Mouse (Mus musculus) forebrain, embryonic 15.5 days (tissue): Measurements from ENCODE around the gene Slc45a3. TPM values are rescaled to one million over a fixed set of nuclear protein-coding genes. Genes with fewer than 3 reads are reported as not detected.
A peak's percentile ranks its signal among the peaks of the same experiment; 100 is the strongest.

Experiments
- ATAC-seq: fragments of 200-750 bp; cut with Nextera tagmentation; replicated peaks from 2 replicates; pipeline ENCODE4 v1.8.0; 2017; ENCODE audit warnings: mild to moderate bottlenecking, moderate TSS enrichment, moderate library complexity
- H3K27ac ChIP-seq: fragments of 300-500 bp; sonication (generic); replicated peaks from 2 replicates; pipeline ENCODE4 v1.5.1; 2015; ENCODE audit warnings: mild to moderate bottlenecking, inconsistent platforms
- H3K27me3 ChIP-seq: fragments of 300-500 bp; sonication (generic); 2 replicates; pipeline ENCODE4 v1.6.1; 2015; ENCODE audit warnings: inconsistent platforms
- H3K36me3 ChIP-seq: fragments of 300-500 bp; sonication (generic); 2 replicates; pipeline ENCODE4 v1.6.1; 2015; ENCODE audit warnings: mild to moderate bottlenecking, inconsistent platforms
- H3K4me1 ChIP-seq: fragments of 300-500 bp; sonication (generic); 2 replicates; pipeline ENCODE4 v1.6.1; 2015; ENCODE audit warnings: inconsistent platforms
- H3K4me2 ChIP-seq: fragments of 300-500 bp; sonication (generic); replicated peaks from 2 replicates; pipeline ENCODE4 v1.6.1; 2015; ENCODE audit warnings: mild to moderate bottlenecking, inconsistent platforms
- H3K4me3 ChIP-seq: fragments of 300-500 bp; sonication (generic); 2 replicates; pipeline ENCODE4 v1.5.1; 2015; ENCODE audit warnings: mild to moderate bottlenecking, inconsistent platforms
- H3K9ac ChIP-seq: fragments of 300-500 bp; sonication (generic); replicated peaks from 2 replicates; pipeline ENCODE4 v1.6.1; 2015; ENCODE audit warnings: mild to moderate bottlenecking, inconsistent platforms
- H3K9me3 ChIP-seq: fragments of 300-500 bp; sonication (generic); 2 replicates; pipeline ENCODE4 v1.6.1; 2016; ENCODE audit warnings: inconsistent platforms
- WGBS: fragments of 180-500 bp; shearing (Covaris S2); methylation state at CpG from one replicate; pipeline ENCODE4 v1.1.7; 2015; ENCODE audit warnings: mixed read lengths; 5-methylcytosine and 5-hydroxymethylcytosine counted together
- polyA plus RNA-seq: library from polyadenylated mRNA; unstranded; fragments of >200 nt; fragmentation: Nextera tagmentation; extraction: Ambion mirVana; gene quantifications from 2 replicates; pipeline ENCODE4 v1.2.1, GENCODE M21; 2015

Gene Slc45a3
- 1.8 and 2.4 TPM in 2 replicates for polyA plus RNA-seq

- H3K27me3 ChIP-seq = peaks cover 19% of the 10 kb centered on the region; the same call in 1 of the 2 replicates
- H3K9me3 ChIP-seq = no peaks in the 10 kb centered on the region
- peaks cover 13% of the 10 kb centered on the region for H3K4me1 ChIP-seq
- H3K9ac ChIP-seq = peak within 1 kb of the TSS; percentile 64
- peak; percentile 63 for ATAC-seq
- no peak within 1 kb of the TSS for H3K27ac ChIP-seq
- H3K4me2 ChIP-seq = peak within 1 kb of the TSS; percentile 95
- peak within 1 kb of the TSS; percentile 90 for H3K4me3 ChIP-seq
- H3K36me3 ChIP-seq = no peaks in the 10 kb centered on the region
- 0% methylated on average over 33 of the region's 35 CpGs for WGBS
Observed at GRCm38 (mm10) chr1:131962606-131963084, at the start of gene Slc45a3. TSS of gene Slc45a3 (plus strand) at chr1:131962967.

DNA sequence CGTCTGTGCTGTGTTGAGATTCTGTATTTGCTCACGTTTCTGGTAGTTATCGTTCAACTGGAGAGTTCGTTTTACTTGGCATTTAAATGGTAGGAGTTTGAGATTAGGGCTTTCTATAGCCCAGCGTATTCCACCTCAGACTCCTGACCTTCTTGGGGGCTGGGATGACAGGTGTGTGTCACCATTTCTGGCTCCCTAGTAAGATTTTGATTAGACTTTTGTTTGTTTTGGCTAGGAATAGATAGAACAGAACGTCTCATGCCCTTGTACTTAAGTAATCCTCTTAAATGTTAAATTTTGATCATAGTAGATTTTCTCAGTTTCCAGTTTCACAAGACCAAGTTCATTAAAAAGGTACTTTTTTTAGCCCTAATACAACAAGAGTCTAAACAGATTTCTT is 45.1 kb upstream of the Slc45a3 start:
- H3K36me3 ChIP-seq = peaks cover 22% of the 10 kb centered on the region
- no peak overlapping the region for H3K4me3 ChIP-seq
- no peak overlapping the region for H3K4me2 ChIP-seq
- H3K27me3 ChIP-seq = no peaks in the 10 kb centered on the region
- 64% methylated on average over 6 of the region's 6 CpGs for WGBS
- H3K4me1 ChIP-seq = peaks cover 7% of the 10 kb centered on the region
- H3K9ac ChIP-seq = no peak overlapping the region
- ATAC-seq = no peak
- no peaks in the 10 kb centered on the region for H3K9me3 ChIP-seq
- H3K27ac ChIP-seq = no peak overlapping the region

- H3K27me3 ChIP-seq = no peaks in the 10 kb centered on the region
- no peak for ATAC-seq
- WGBS = 99% methylated on average over 2 of the region's 2 CpGs
- 0 out of 2 replicates have a peak, but pooled peaks cover 2% of the 10 kb centered on the region for H3K4me1 ChIP-seq
- H3K9ac ChIP-seq = no peak overlapping the region
- H3K27ac ChIP-seq = no peak overlapping the region
- no peaks in the 10 kb centered on the region for H3K9me3 ChIP-seq
- no peak overlapping the region for H3K4me2 ChIP-seq
- peaks cover 34% of the 10 kb centered on the region for H3K36me3 ChIP-seq
- no peak overlapping the region for H3K4me3 ChIP-seq
Observed at GRCm38 (mm10) chr1:131919052-131919451, 43.7 kb upstream of the Slc45a3 start.

GRCm38 (mm10) chr1:131922100-131922499 is 40.7 kb upstream of the Slc45a3 start:
- H3K27ac ChIP-seq = no peak overlapping the region
- no peaks in the 10 kb centered on the region for H3K9me3 ChIP-seq
- 90% methylated on average over 3 of the region's 3 CpGs for WGBS
- peaks cover 61% of the 10 kb centered on the region for H3K36me3 ChIP-seq
- H3K4me2 ChIP-seq = no peak overlapping the region
- H3K27me3 ChIP-seq = no peaks in the 10 kb centered on the region
- ATAC-seq = no peak
- no peaks in the 10 kb centered on the region for H3K4me1 ChIP-seq
- no peak overlapping the region for H3K4me3 ChIP-seq
- no peak overlapping the region for H3K9ac ChIP-seq

GRCm38 (mm10) chr1:131933471-131933870 is 29.3 kb upstream of the Slc45a3 start:
- no peak overlapping the region for H3K27ac ChIP-seq
- H3K4me1 ChIP-seq = no peaks in the 10 kb centered on the region
- no peak for ATAC-seq
- H3K36me3 ChIP-seq = peaks cover 43% of the 10 kb centered on the region
- no peak overlapping the region for H3K9ac ChIP-seq
- no peaks in the 10 kb centered on the region for H3K9me3 ChIP-seq
- H3K27me3 ChIP-seq = no peaks in the 10 kb centered on the region
- no peak overlapping the region for H3K4me2 ChIP-seq
- WGBS = 87% methylated on average over 2 of the region's 2 CpGs
- H3K4me3 ChIP-seq = no peak overlapping the region

- ATAC-seq = 0 out of 2 replicates have a peak, but pooled peaks have one; percentile 48
- H3K27ac ChIP-seq = no peak overlapping the region
- H3K27me3 ChIP-seq = no peaks in the 10 kb centered on the region
- H3K4me3 ChIP-seq = no peak overlapping the region
- H3K9ac ChIP-seq = no peak overlapping the region
- H3K36me3 ChIP-seq = peaks cover 11% of the 10 kb centered on the region
- H3K9me3 ChIP-seq = no peaks in the 10 kb centered on the region
- WGBS = 40% methylated on average over 6 of the region's 6 CpGs
- no peak overlapping the region for H3K4me2 ChIP-seq
- H3K4me1 ChIP-seq = no peaks in the 10 kb centered on the region
Observed at GRCm38 (mm10) chr1:131937659-131938305, 25.0 kb upstream of the Slc45a3 start.

- Histone ChIP-seq H3K4me3 (no peak overlapping the region), H3K27ac (no peak overlapping the region), H3K27me3 (no peaks in the 10 kb centered on the region), H3K4me1 (no peaks in the 10 kb centered on the region), H3K4me2 (no peak overlapping the region), H3K9me3 (no peaks in the 10 kb centered on the region), H3K36me3 (peaks cover 6% of the 10 kb centered on the region), H3K9ac (no peak overlapping the region)
- WGBS = 70% methylated on average over 1 of the region's 1 CpGs
- no peak for ATAC-seq
Observed at GRCm38 (mm10) chr1:131938811-131939210, 24.0 kb upstream of the Slc45a3 start.

DNA sequence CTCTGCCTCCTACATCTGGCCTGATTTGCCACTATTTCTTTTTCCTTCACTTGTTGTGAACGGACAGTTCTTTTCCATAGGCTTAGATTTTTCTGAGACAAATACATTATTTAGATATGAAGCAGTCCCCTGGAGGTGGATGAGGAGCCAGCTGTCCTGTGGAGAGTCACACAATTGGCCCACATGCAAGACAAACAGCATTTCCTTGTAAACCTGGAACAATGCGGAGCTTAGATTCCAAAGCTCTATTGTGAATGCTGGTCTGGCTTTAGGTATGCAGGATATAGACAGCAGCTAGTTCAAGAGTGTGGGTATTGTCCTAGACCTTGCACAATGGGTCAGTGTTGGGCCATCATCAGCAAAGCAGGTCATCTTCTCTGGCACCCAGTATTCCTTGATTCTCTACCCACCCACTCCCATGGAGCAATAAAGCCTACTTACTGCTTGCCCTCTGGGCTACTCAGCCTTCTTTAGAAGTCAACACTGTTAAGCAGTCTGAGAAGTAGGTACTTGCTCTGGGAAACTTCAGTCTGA is 22.0 kb upstream of the Slc45a3 start:
- no peak overlapping the region for H3K27ac ChIP-seq
- ATAC-seq = no peak
- no peaks in the 10 kb centered on the region for H3K36me3 ChIP-seq
- H3K27me3 ChIP-seq = no peaks in the 10 kb centered on the region
- WGBS = 54% methylated on average over 2 of the region's 2 CpGs
- H3K4me2 ChIP-seq = no peak overlapping the region
- H3K9me3 ChIP-seq = no peaks in the 10 kb centered on the region
- H3K9ac ChIP-seq = no peak overlapping the region
- H3K4me3 ChIP-seq = no peak overlapping the region
- H3K4me1 ChIP-seq = no peaks in the 10 kb centered on the region

- Histone ChIP-seq H3K36me3 (no peaks in the 10 kb centered on the region), H3K27ac (no peak overlapping the region), H3K9me3 (no peaks in the 10 kb centered on the region), H3K27me3 (no peaks in the 10 kb centered on the region), H3K4me2 (no peak overlapping the region), H3K9ac (no peak overlapping the region), H3K4me3 (no peak overlapping the region), H3K4me1 (no peaks in the 10 kb centered on the region)
- WGBS = 100% methylated on average over 1 of the region's 1 CpGs
- ATAC-seq = no peak
Observed at GRCm38 (mm10) chr1:131941501-131941900, 21.3 kb upstream of the Slc45a3 start.

DNA sequence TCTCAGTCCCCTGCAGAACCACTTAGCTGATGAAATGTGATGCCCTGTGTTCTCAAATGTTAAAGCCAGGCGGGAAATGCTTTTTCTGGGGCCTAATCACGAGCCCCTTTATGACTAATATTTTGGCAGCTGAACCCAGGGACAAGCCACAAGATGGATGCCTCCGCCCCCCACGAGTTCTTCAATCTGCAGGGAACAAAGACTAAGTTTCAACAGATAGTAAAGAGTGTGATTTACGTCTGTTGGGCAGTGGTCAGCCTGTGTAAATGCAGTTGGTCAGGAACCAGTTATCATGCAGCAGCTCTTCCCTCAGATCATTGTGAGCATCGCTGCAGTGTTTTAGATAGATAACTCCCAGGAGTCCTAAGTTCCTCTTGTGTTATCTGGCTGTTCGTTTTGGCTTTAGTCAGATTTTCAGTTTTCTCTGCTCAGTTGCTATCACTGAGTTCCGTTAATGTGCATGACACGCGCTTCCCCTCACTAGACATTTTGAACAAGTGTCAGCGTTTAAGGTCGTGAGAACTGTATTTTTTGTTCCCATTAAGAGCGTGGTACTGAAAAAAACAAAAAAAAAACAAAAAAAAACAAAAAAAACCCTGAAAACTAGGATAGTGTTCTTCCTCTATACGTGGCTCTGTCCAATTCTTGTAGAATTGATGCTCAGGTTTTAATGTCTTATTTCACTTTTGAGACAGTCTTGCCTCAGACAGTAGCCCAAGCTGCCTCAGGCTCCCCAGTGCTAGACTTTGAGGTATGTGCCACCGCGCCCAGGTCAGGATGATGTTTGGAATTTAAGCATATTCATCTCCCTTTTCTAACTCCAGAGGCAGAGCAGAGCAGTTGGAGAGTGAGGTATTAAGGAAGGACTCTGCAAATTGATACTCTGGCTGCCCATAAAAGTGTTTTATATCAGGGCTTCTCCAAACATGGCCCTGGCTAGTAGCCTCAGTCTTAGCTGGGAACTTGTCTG is 19.9 kb upstream of the Slc45a3 start:
- Histone ChIP-seq H3K27ac (no peak overlapping the region), H3K4me2 (no peak overlapping the region), H3K4me3 (no peak overlapping the region), H3K9ac (no peak overlapping the region), H3K36me3 (no peaks in the 10 kb centered on the region), H3K9me3 (no peaks in the 10 kb centered on the region), H3K4me1 (no peaks in the 10 kb centered on the region), H3K27me3 (no peaks in the 10 kb centered on the region)
- 79% methylated on average over 16 of the region's 16 CpGs for WGBS
- no peak for ATAC-seq

- Histone ChIP-seq H3K27ac (no peak overlapping the region), H3K4me2 (no peak overlapping the region), H3K36me3 (no peaks in the 10 kb centered on the region), H3K4me3 (no peak overlapping the region), H3K9me3 (no peaks in the 10 kb centered on the region), H3K27me3 (no peaks in the 10 kb centered on the region), H3K9ac (no peak overlapping the region), H3K4me1 (no peaks in the 10 kb centered on the region)
- ATAC-seq = no peak
- 78% methylated on average over 10 of the region's 10 CpGs for WGBS
Observed at GRCm38 (mm10) chr1:131945674-131946440, 16.9 kb upstream of the Slc45a3 start.
